Mouse (Mus musculus) gastrocnemius, postnatal 36 days (tissue): ENCODE data around the gene Pla2g4f. TPM values are rescaled to one million over a fixed set of nuclear protein-coding genes. Genes with fewer than 3 reads are reported as not detected.

ENCODE experiments used
- DNase-seq, 2 experiments: peaks; one replicate each; pipeline ENCODE4 v3.0.0; 2022
- intact Hi-C: fragments of 180-260 bp; cut with DNase I; formaldehyde crosslinking; loops from one replicate; pipeline ENCODE4 v1.15.1; 2025
- total RNA-seq, 2 experiments: library from RNA; stranded (reverse); gene quantifications; 2 replicates each; pipeline ENCODE4 v1.2.3; 2021

Pla2g4f gene
- total RNA-seq, 2 experiments from 2014 or later, result not detected

DNA sequence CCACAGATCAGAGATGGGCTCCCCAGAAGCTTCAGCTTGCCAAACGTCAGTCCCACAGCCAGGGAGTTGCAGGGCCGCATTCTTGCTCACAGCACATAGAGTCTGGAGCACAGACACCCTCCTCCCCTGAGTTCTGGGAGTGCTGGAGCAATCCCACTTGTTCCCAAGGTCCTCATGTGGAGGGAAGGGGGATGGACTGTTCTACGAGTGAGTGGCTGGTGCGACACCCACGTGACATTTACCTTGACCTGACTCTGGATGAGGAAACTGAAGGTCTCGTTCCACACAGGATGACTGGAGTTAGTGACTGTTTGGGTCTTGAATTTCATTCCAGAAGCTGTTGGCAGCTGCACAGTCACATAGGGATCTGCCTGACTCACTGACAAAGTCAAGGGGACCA lies 30.4 kb downstream of the Pla2g4f start:
- no peak for DNase-seq
- intact Hi-C loops, result no loop called here

DNA sequence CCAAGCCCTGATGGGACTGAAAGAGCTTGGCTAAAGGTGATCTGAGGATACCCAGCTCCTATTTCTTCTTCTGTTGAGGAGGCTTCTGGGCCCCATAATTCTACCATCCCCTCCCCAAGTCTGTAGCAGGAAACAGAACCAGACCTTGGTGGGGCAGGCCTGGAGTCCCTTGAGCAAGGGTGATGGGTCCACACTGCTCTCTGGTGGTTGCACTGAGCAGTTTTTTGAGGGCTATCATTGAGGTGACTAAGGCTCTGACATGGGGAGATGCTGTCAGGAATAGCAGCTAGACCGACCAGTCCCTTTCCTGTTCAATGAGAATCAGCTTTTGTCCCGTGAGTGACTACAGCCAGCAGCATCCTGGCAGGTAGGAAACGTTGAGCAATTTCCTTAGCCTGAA lies 32.7 kb downstream of the Pla2g4f start:
- intact Hi-C loops, result no loop called here

DNA sequence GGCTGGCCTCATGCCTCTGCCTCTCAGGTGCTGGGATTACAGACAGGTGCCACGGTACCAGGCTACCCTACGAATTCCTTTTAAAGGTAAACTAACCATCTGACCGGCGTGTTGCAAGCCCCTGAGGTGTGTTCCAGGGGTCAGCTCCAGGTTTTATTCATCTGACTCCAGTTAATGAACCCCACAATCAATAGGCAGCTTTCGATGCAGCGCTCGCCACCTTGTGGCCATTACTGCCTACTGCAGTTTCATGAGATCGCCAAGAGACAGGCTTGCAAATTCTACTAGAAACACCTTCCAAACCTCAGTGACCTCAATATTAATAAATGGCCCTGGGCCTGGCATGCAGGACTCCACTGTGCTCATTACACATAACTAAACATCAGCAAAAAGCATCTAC lies 34.0 kb downstream of the Pla2g4f start:
- DNase-seq, result peak in 1 of 2 experiments; percentile 36
- intact Hi-C loops, result loop anchor here (5.0 kb wide), 1 partner anchor 198 kb away; no protein-coding TSS in a partner anchor

More for the DNA sequence above, 32.7 kb downstream of the Pla2g4f start:
- DNase-seq, result no peak

DNA sequence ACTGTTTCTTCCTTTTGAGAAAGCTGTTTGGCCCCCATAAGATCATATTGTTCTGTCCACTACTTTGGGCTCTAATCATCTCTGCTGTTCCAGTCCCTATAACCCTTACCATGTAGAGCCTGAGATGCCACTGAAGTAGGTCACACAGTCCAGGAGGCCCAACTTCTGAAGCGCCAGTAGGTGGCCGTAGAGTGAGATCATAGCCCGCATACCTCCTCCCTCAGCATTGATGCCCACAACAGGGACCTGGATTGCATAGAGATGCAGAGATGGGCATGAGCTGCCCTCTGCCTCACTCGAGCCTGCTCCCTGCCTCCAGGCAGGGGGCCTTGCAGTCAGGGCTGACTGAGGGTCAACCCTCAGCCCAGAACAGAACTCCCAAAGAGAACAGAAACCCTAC lies 37.0 kb downstream of the Pla2g4f start:
- intact Hi-C loops, result loop anchor here (5.0 kb wide), 1 partner anchor 195 kb away; no protein-coding TSS in a partner anchor
- DNase-seq, result no peak

GRCm38 (mm10) chr2:120268635-120269034 lies 45.3 kb downstream of the Pla2g4f start:
- intact Hi-C loops, result loop anchor here (5.0 kb wide), 1 partner anchor 91 kb away; no protein-coding TSS in a partner anchor
- no peak for DNase-seq

- DNase-seq, result no peak
- intact Hi-C loops, result loop anchor here (5.0 kb wide), 1 partner anchor 88 kb away; no protein-coding TSS in a partner anchor
Measured at GRCm38 (mm10) chr2:120265523-120265922, 48.4 kb downstream of the Pla2g4f start.

- DNase-seq, result no peak
- intact Hi-C loops, result loop anchor here (5.0 kb wide), 1 partner anchor 88 kb away; no protein-coding TSS in a partner anchor
Measured at GRCm38 (mm10) chr2:120264858-120265257, 49.1 kb downstream of the Pla2g4f start.

GRCm38 (mm10) chr2:120262876-120263275 lies 51.1 kb downstream of the Pla2g4f start:
- intact Hi-C loops, result no loop called here
- DNase-seq, result no peak

DNA sequence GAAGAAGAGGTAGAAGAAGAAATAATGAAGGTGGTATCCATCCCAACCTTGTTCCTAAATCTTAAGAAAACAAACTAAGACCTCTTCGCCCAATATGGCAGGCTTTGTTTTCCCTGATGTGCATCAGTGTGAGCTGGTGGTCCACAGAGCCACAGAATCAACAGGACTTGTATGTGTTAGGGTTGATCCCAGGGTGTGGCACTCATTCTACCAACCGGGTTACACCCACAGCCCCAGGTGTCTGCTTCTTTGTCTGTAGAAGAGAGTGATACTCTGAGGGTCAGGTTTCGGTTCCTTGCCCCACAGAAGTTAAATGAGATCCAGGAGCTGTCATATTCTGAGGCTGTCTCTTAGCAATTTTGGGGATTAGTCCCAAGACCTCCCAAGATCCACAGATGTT lies 52.6 kb downstream of the Pla2g4f start:
- intact Hi-C loops, result no loop called here
- DNase-seq, result no peak

DNA sequence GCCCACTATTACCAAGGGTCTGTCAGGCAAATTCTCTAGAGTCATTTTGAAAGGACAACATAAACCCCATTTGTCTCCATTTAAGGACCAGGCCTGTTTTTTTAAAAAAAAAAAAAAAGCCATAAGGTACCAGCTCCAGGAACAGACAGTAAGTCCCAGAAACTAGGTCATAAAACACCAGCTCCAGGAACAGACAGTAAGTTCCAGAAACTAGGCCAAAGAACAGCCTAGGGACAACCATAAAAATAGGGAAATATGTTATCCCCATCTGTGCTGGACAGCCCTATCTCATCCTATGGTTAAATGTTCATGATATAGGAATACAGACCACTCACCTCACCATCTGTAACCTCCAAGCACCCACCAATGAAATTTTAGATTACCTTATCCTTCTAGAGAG lies 57.7 kb downstream of the Pla2g4f start:
- no peak for DNase-seq
- intact Hi-C loops, result no loop called here

DNA sequence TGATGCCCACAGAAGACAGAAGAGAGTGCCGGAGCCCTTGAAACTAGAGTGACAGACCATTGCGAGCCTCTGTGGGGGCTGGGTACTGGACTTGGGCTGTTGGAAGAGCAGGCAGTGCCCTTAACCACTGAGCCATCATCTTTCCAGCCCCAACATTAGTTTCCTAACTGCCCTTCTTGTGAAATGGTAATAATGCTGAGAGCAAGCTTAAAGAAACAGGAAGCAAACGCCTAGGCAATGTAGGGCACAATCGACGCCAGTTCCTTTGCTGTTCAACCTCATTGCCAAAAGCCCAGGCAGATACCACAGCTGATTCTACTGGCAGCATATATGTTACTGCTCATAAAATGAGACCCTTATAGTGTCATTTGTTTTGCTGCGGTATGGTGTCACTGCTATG lies 61.3 kb downstream of the Pla2g4f start:
- no peak for DNase-seq
- intact Hi-C loops, result no loop called here

Other genes with a start within 250 kb of the Pla2g4f start
- 10 to 100 TPM; 35.9 to 40.7 TPM for gene Ehd4, start 159.6 kb downstream of the Pla2g4f start, total RNA-seq
- 10 to 100 TPM; 29.5 to 29.6 TPM for gene Pla2g4e, start 68.8 kb downstream of the Pla2g4f start, total RNA-seq
- not detected for gene Pla2g4d, start 25.0 kb downstream of the Pla2g4f start, total RNA-seq
- gene Vps39, start 39.0 kb upstream of the Pla2g4f start, total RNA-seq, result 10 to 100 TPM; 20.1 to 20.2 TPM
- gene Ganc, start 89.7 kb upstream of the Pla2g4f start, total RNA-seq, result 10 to 100 TPM; 29.6 to 40.7 TPM
- 10 to 100 TPM; 40.0 to 41.0 TPM for gene Tmem87a, start 89.9 kb upstream of the Pla2g4f start, total RNA-seq
- gene Capn3, start 141.9 kb upstream of the Pla2g4f start, total RNA-seq, result 100 to 1,000 TPM; 115 to 125 TPM
- 100 to 1,000 TPM; 507 to 640 TPM for gene Zfp106, start 249.7 kb upstream of the Pla2g4f start, total RNA-seq